Mouse (Mus musculus) c-Kit-negative CD71-positive TER-119-positive erythroid progenitor cells, embryonic 14.5 days (primary cell): ENCODE data around the gene Mrpl33.

Source experiments
- DNase-seq: peaks from one replicate; pipeline ENCODE4 v3.0.0-alpha.2; 2013; ENCODE audit warnings: low read depth, low spot score

The Mrpl33 gene

GRCm38 (mm10) chr5:31697644-31698296 is 101.0 kb downstream of the Mrpl33 start, which contains the start of gene Babam2:
Gene Babam2 (plus strand): TSS chr5:31697684.
- peak; percentile 88 for DNase-seq

- peak; percentile 73 for DNase-seq
Measured at GRCm38 (mm10) chr5:31698297-31698726, 101.6 kb downstream of the Mrpl33 start.

- DNase-seq, result no peak
Measured at GRCm38 (mm10) chr5:31698931-31699330, 102.2 kb downstream of the Mrpl33 start.

GRCm38 (mm10) chr5:31699397-31699796 is 102.7 kb downstream of the Mrpl33 start:
- no peak for DNase-seq

GRCm38 (mm10) chr5:31704971-31705370 is 108.2 kb downstream of the Mrpl33 start:
- DNase-seq, result no peak

- no peak for DNase-seq
Measured at GRCm38 (mm10) chr5:31706826-31707225, 110.1 kb downstream of the Mrpl33 start.

- no peak for DNase-seq
Measured at GRCm38 (mm10) chr5:31709389-31709788, 112.7 kb downstream of the Mrpl33 start.

- DNase-seq, result no peak
Measured at GRCm38 (mm10) chr5:31713280-31713711, 116.6 kb downstream of the Mrpl33 start.

GRCm38 (mm10) chr5:31713841-31714264 is 117.1 kb downstream of the Mrpl33 start:
- DNase-seq, result no peak
